Mouse (Mus musculus): ENCODE measurements around the gene Tcte2. TPM values are rescaled to one million over a fixed set of nuclear protein-coding genes. Genes with fewer than 3 reads are reported as not detected.
"Not testable (repeated sequence)": the region's sequence is repeated elsewhere in the genome, so short reads cannot be mapped to it uniquely, and the experiment has no call there.

Gene Tcte2
- 5.9 and 6.2 TPM in 2 replicates for polyA plus RNA-seq (2015; fragmentation: Nextera tagmentation; extraction: Ambion mirVana)

DNA sequence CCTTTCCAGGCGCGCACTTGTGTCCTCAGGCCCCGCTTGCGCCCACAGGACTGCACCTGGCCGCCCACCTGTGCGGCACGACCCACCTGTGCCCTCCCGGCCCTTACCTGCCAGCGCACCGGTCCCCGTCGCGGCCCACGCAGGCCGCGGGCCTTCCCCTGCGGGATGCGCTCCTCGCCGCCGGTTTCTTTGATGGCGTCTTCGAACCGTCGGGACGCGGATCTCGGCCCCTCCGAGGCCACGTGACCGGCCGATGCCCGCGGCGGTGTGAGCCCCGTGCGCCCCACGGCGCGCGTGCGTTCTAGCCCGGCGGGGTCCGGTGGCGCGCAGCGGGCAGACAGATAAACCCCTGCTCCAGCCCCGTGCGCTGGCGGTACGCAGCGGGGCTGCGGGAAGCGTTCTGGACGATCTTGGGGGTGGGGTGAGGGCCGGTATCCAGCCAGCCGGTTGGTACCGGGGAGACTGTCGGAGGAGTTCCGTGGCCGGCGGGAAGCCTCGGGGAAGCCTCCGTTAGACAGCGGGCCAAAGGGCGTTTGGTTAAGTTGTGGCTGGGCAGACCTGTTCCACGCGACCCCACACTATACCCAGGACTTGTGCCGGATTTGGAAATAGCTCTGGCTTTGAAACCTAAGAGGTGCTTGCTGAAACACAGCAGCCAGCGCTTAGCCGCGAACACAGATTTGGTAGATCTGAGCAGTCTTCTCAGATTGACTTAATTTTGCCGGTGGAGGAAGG, at the start of gene Tcte2:
TSS of gene Tcte2 (minus strand) at position 647 of the 735 bp plus-strand sequence.
- under 1% methylated on average over 74 of the region's 74 CpGs for WGBS
- peak within 1 kb of the TSS; percentile 96 for H3K4me2 ChIP-seq (ENCODE audit: low read depth, low read length)
- peak within 1 kb of the TSS; percentile 92 for H3K9ac ChIP-seq (ENCODE audit: low read length)
- peaks cover 8% of the 10 kb centered on the region; the same call in 1 of the 2 replicates for H3K4me1 ChIP-seq (ENCODE audit: control insufficient read depth, insufficient read depth, low read length)
- ATAC-seq (ENCODE audit: insufficient read depth, low FRiP score) = 0 out of 2 replicates have a peak, but pooled peaks have one; percentile 17
- no peaks in the 10 kb centered on the region for H3K27me3 ChIP-seq (ENCODE audit: control insufficient read depth, insufficient read depth, low read length)
- H3K4me3 ChIP-seq (replicated peaks; ENCODE audit: low read length) = peak within 1 kb of the TSS; percentile 85
- no peaks in the 10 kb centered on the region for H3K9me3 ChIP-seq (replicated peaks; ENCODE audit: control insufficient read depth, low read length)
- no peaks in the 10 kb centered on the region for H3K36me3 ChIP-seq (ENCODE audit: control insufficient read depth, insufficient read depth, low read length)
- peak within 1 kb of the TSS; percentile 88 for H3K27ac ChIP-seq (ENCODE audit: low read length)

DNA sequence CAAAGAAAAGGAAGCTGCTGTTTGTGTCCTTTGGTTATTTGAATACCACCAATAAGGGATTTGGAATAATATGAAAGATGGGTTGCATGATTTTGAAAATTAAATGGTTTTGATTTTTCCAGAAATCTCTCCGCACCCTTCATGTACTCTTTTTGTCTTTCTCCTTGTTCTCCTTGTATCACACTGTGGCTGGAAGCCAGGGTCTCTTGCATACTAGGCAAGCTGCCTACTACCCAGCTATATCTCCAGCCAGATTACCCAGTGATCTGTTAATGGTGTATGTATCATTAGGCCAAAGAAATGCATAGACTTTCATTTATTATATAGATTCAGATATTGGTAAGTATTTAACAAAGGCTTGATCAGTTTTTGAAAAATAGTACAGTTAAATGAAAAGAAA, 44.4 kb upstream of the Tcte2 start:
- Histone ChIP-seq H3K36me3 (ENCODE audit: control insufficient read depth, insufficient read depth, low read length) (no peaks in the 10 kb centered on the region), H3K27me3 (ENCODE audit: control insufficient read depth, insufficient read depth, low read length) (no peaks in the 10 kb centered on the region), H3K4me1 (ENCODE audit: control insufficient read depth, insufficient read depth, low read length) (no peaks in the 10 kb centered on the region), H3K4me3 (replicated peaks; ENCODE audit: low read length) (no peak overlapping the region), H3K9ac (ENCODE audit: low read length) (no peak overlapping the region), H3K4me2 (ENCODE audit: low read depth, low read length) (no peak overlapping the region), H3K9me3 (replicated peaks; ENCODE audit: control insufficient read depth, low read length) (no peaks in the 10 kb centered on the region), H3K27ac (ENCODE audit: low read length) (no peak overlapping the region)
- 94% methylated on average over 1 of the region's 1 CpGs for WGBS
- ATAC-seq (ENCODE audit: insufficient read depth, low FRiP score) = no peak

DNA sequence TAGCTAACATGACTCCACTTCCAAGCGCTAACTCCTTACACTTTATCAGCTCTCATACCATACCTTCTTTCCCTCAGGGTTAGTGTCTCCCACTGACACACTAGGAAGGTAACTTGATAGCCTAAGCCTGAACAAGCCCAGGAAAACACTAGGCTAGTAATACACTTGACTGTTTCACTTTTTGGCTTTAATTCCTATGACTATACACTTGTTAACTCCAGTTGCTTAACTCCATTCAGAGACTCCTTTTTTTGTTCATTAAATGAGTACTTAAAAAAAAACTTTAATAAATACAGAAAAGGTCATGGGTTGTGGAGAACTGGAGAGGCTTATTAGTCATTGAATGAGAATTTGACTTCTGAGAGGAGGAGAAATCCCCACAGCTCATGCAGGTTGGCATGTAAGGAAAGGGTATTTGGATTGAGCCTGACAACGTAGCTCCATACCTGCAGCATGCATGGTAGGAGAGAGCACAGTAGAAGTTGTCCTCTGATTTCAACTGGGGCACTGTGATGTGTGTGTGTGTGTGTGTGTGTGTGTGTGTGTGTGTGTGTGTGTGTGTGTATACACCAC, 41.3 kb upstream of the Tcte2 start:
- Histone ChIP-seq H3K9ac (ENCODE audit: low read length) (no peak overlapping the region), H3K4me1 (ENCODE audit: control insufficient read depth, insufficient read depth, low read length) (peaks cover 3% of the 10 kb centered on the region; the same call in 1 of the 2 replicates), H3K4me2 (ENCODE audit: low read depth, low read length) (no peak overlapping the region), H3K27ac (ENCODE audit: low read length) (no peak overlapping the region), H3K27me3 (ENCODE audit: control insufficient read depth, insufficient read depth, low read length) (no peaks in the 10 kb centered on the region), H3K36me3 (ENCODE audit: control insufficient read depth, insufficient read depth, low read length) (no peaks in the 10 kb centered on the region), H3K4me3 (replicated peaks; ENCODE audit: low read length) (no peak overlapping the region), H3K9me3 (replicated peaks; ENCODE audit: control insufficient read depth, low read length) (no peaks in the 10 kb centered on the region)
- 70% methylated on average over 2 of the region's 2 CpGs for WGBS
- no peak for ATAC-seq (ENCODE audit: insufficient read depth, low FRiP score)

DNA sequence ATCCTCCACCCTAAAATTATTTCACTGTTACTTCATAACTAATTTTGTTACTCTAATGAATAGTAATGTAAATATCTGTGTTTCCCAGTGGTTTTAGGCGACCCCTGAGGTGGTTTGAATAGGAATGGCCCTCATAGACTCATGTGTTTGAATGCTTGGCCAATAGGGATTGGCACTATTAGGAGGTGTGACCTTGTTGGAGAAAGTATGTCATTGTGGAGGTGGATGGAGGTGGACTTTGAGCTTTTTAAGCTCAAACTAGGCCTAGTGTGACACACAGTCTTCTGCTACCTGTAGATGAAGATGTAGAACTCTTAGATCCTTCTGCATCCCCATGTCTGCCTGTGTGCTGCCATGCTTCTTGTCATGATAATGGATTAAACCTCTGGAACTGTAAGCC, 36.1 kb upstream of the Tcte2 start:
- H3K9me3 ChIP-seq (replicated peaks; ENCODE audit: control insufficient read depth, low read length) = no peaks in the 10 kb centered on the region
- peaks cover 3% of the 10 kb centered on the region; the same call in 1 of the 2 replicates for H3K4me1 ChIP-seq (ENCODE audit: control insufficient read depth, insufficient read depth, low read length)
- H3K4me3 ChIP-seq (replicated peaks; ENCODE audit: low read length) = no peak overlapping the region
- no peak overlapping the region for H3K9ac ChIP-seq (ENCODE audit: low read length)
- no peaks in the 10 kb centered on the region for H3K27me3 ChIP-seq (ENCODE audit: control insufficient read depth, insufficient read depth, low read length)
- H3K27ac ChIP-seq (ENCODE audit: low read length) = no peak overlapping the region
- no peaks in the 10 kb centered on the region for H3K36me3 ChIP-seq (ENCODE audit: control insufficient read depth, insufficient read depth, low read length)
- no peak for ATAC-seq (ENCODE audit: insufficient read depth, low FRiP score)
- no peak overlapping the region for H3K4me2 ChIP-seq (ENCODE audit: low read depth, low read length)
- 69% methylated on average over 1 of the region's 1 CpGs for WGBS

DNA sequence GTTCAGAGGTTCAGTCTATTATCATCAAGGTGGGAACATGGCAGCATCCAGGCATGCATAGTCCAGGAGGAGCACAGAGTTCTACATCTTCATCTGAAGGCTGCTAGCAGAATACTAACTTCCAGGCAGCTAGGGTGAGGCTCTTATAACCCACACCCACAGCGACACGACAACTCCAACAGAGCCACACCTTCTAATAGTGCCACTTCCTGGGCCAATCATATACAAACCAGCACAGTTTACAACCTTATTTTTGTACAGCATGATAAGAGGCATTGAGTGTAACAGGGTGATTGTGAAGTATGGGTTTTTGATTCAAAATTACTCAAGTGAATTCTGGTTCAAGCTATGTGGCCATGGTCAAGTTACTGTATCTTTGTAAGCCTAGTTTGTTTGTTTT, 28.4 kb upstream of the Tcte2 start:
- not testable (repeated sequence) for H3K9me3 ChIP-seq (replicated peaks; ENCODE audit: control insufficient read depth, low read length); H3K4me3 ChIP-seq (replicated peaks; ENCODE audit: low read length); H3K27me3 ChIP-seq (ENCODE audit: control insufficient read depth, insufficient read depth, low read length); H3K4me1 ChIP-seq (ENCODE audit: control insufficient read depth, insufficient read depth, low read length); H3K36me3 ChIP-seq (ENCODE audit: control insufficient read depth, insufficient read depth, low read length); H3K27ac ChIP-seq (ENCODE audit: low read length); H3K9ac ChIP-seq (ENCODE audit: low read length); H3K4me2 ChIP-seq (ENCODE audit: low read depth, low read length); ATAC-seq (ENCODE audit: insufficient read depth, low FRiP score)
- WGBS = 69% methylated on average over 2 of the region's 2 CpGs

DNA sequence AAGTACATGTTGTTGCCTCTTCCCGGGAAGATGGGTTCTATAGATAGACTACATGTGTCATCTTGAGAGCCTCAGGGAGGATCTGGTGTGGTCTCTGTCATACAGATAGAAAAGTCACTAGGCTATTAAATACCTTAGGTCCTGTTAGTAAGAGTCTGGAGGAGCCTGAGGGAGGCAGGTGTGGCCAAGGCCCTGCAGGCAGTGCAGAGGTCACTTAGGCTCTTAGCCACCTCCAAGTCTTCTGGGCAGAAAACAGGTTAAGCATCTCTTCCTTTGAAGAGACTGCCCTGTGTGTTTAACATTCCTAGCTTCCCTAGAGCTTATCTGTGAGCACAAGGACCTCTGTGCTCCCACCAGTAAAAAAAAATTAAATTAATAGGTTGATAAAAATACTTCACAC, 21.8 kb upstream of the Tcte2 start:
- Histone ChIP-seq H3K27me3 (ENCODE audit: control insufficient read depth, insufficient read depth, low read length) (no peaks in the 10 kb centered on the region), H3K9me3 (replicated peaks; ENCODE audit: control insufficient read depth, low read length) (no peaks in the 10 kb centered on the region), H3K4me1 (ENCODE audit: control insufficient read depth, insufficient read depth, low read length) (no peaks in the 10 kb centered on the region; the same call in 1 of the 2 replicates), H3K4me3 (replicated peaks; ENCODE audit: low read length) (no peak overlapping the region), H3K9ac (ENCODE audit: low read length) (no peak overlapping the region), H3K36me3 (ENCODE audit: control insufficient read depth, insufficient read depth, low read length) (no peaks in the 10 kb centered on the region), H3K4me2 (ENCODE audit: low read depth, low read length) (no peak overlapping the region), H3K27ac (ENCODE audit: low read length) (no peak overlapping the region)
- no peak for ATAC-seq (ENCODE audit: insufficient read depth, low FRiP score)
- WGBS = 68% methylated on average over 1 of the region's 1 CpGs

DNA sequence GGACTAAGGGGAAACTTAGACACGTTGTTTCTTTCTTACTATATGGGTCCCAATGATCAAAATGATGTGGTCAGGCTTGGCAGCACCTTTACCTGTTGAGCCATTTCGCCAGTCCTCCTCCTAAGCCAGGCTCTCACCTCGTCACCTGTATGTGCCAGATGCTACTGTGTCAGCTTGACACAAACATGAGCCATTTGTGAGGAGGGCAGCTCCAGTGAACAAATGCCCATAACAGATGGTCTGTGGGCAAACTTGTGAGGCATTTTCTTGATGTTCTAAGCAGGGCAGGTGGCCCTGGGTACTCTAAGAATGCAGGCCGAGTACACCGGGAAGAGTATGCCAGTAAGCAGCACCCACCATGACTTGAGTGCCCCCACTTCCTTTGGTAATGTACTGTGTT, 20.3 kb upstream of the Tcte2 start:
- no peak overlapping the region for H3K9ac ChIP-seq (ENCODE audit: low read length)
- H3K4me3 ChIP-seq (replicated peaks; ENCODE audit: low read length) = no peak overlapping the region
- no peak overlapping the region for H3K27ac ChIP-seq (ENCODE audit: low read length)
- H3K9me3 ChIP-seq (replicated peaks; ENCODE audit: control insufficient read depth, low read length) = no peaks in the 10 kb centered on the region
- no peak for ATAC-seq (ENCODE audit: insufficient read depth, low FRiP score)
- 81% methylated on average over 5 of the region's 5 CpGs for WGBS
- no peaks in the 10 kb centered on the region; the same call in 1 of the 2 replicates for H3K4me1 ChIP-seq (ENCODE audit: control insufficient read depth, insufficient read depth, low read length)
- H3K4me2 ChIP-seq (ENCODE audit: low read depth, low read length) = no peak overlapping the region
- H3K36me3 ChIP-seq (ENCODE audit: control insufficient read depth, insufficient read depth, low read length) = no peaks in the 10 kb centered on the region
- H3K27me3 ChIP-seq (ENCODE audit: control insufficient read depth, insufficient read depth, low read length) = no peaks in the 10 kb centered on the region

DNA sequence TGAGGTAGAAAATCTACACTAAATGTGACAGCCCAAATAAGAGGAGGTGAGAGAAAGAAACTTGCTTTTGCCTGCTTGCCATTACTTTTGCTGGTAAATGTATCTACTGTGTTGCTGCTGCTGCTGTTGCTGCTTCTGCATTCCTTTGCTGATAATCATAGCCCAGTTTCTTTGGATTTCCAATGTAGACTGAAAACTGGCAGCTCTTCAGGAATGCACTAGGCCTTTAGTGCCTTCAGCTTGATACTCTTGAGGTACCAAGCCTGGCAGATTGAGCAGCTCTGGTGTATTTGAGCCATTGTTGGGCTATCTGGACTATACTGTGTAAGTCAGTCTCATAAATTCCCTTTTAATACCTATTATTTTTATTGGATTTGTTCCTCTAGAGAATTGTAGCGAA, 17.2 kb upstream of the Tcte2 start:
- no peak overlapping the region for H3K27ac ChIP-seq (ENCODE audit: low read length)
- H3K27me3 ChIP-seq (ENCODE audit: control insufficient read depth, insufficient read depth, low read length) = no peaks in the 10 kb centered on the region
- H3K9me3 ChIP-seq (replicated peaks; ENCODE audit: control insufficient read depth, low read length) = no peaks in the 10 kb centered on the region
- no peak for ATAC-seq (ENCODE audit: insufficient read depth, low FRiP score)
- no peak overlapping the region for H3K9ac ChIP-seq (ENCODE audit: low read length)
- no peaks in the 10 kb centered on the region for H3K36me3 ChIP-seq (ENCODE audit: control insufficient read depth, insufficient read depth, low read length)
- no peaks in the 10 kb centered on the region for H3K4me1 ChIP-seq (ENCODE audit: control insufficient read depth, insufficient read depth, low read length)
- H3K4me3 ChIP-seq (replicated peaks; ENCODE audit: low read length) = no peak overlapping the region
- WGBS = 90% methylated on average over 1 of the region's 1 CpGs
- H3K4me2 ChIP-seq (ENCODE audit: low read depth, low read length) = no peak overlapping the region

DNA sequence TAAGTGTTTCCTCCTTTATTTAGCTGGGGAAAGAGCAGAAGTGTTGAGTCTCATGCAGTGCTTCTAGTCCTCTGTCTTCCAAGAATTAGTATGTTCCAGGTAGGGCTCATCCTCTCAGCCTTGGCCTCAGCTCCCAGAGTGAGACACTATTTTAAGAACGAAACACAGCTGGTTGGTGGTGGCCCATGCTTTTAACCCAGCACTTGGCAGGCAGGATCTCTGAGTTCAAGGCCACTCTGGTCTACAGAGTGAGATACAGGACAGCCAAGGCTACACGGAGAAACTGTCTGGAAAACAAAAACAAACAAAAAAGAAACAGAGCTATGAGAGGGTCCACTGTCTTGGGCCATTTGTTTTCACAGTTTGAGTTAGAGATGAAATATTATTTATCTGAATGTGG, 16.1 kb upstream of the Tcte2 start:
- Histone ChIP-seq H3K9me3 (replicated peaks; ENCODE audit: control insufficient read depth, low read length) (no peaks in the 10 kb centered on the region), H3K27me3 (ENCODE audit: control insufficient read depth, insufficient read depth, low read length) (no peaks in the 10 kb centered on the region), H3K4me3 (replicated peaks; ENCODE audit: low read length) (no peak overlapping the region), H3K4me2 (ENCODE audit: low read depth, low read length) (no peak overlapping the region), H3K27ac (ENCODE audit: low read length) (no peak overlapping the region), H3K4me1 (ENCODE audit: control insufficient read depth, insufficient read depth, low read length) (no peaks in the 10 kb centered on the region), H3K36me3 (ENCODE audit: control insufficient read depth, insufficient read depth, low read length) (no peaks in the 10 kb centered on the region), H3K9ac (ENCODE audit: low read length) (no peak overlapping the region)
- ATAC-seq (ENCODE audit: insufficient read depth, low FRiP score) = no peak
- WGBS = 51% methylated on average over 2 of the region's 2 CpGs

All from stomach, embryonic 16.5 days (tissue).